Mouse (Mus musculus): ENCODE measurements around the gene Olfr1164. TPM values are rescaled to one million over a fixed set of nuclear protein-coding genes. Genes with fewer than 3 reads are reported as not detected.

Gene Olfr1164
- polyA plus RNA-seq (2017; shearing (Covaris generic)), result not detected

GRCm38 (mm10) chr2:88093866-88094265 is at the start of gene Olfr1164:
Gene Olfr1164 (minus strand): TSS chr2:88093966.

GRCm38 (mm10) chr2:88128172-88128571 is 34.4 kb upstream of the Olfr1164 start, which contains the start of gene Olfr1166:
Gene Olfr1166 (minus strand): TSS chr2:88128272.

GRCm38 (mm10) chr2:88071730-88072129 is 22.0 kb downstream of the Olfr1164 start, which contains the start of gene Olfr1163:
Gene Olfr1163 (minus strand): TSS chr2:88071830.

GRCm38 (mm10) chr2:88051029-88051428 is 42.7 kb downstream of the Olfr1164 start, which contains the start of gene Olfr1162:
Gene Olfr1162 (minus strand): TSS chr2:88051129.

Other genes with a start within 250 kb of the Olfr1164 start
- gene Olfr1150-ps1, start 250.0 kb downstream of the Olfr1164 start, polyA plus RNA-seq (2017; shearing (Covaris generic)), result not detected
- gene Olfr1151, start 238.1 kb downstream of the Olfr1164 start, polyA plus RNA-seq (2017; shearing (Covaris generic)), result 0.11 TPM
- 0.05 TPM for gene Olfr1152, start 227.5 kb downstream of the Olfr1164 start, polyA plus RNA-seq (2017; shearing (Covaris generic))
- not detected for gene Olfr1153, start 199.0 kb downstream of the Olfr1164 start, polyA plus RNA-seq (2017; shearing (Covaris generic))
- not detected for gene Olfr1154, start 188.8 kb downstream of the Olfr1164 start, polyA plus RNA-seq (2017; shearing (Covaris generic))
- not detected for gene Olfr1155, start 148.8 kb downstream of the Olfr1164 start, polyA plus RNA-seq (2017; shearing (Covaris generic))
- 0.12 TPM for gene Olfr1156, start 140.9 kb downstream of the Olfr1164 start, polyA plus RNA-seq (2017; shearing (Covaris generic))
- not detected for gene Olfr1157, start 125.7 kb downstream of the Olfr1164 start, polyA plus RNA-seq (2017; shearing (Covaris generic))
- not detected for gene Olfr74, start 119.3 kb downstream of the Olfr1164 start, polyA plus RNA-seq (2017; shearing (Covaris generic))
- gene Olfr1158, start 103.9 kb downstream of the Olfr1164 start, polyA plus RNA-seq (2017; shearing (Covaris generic)), result not detected
- gene Olfr1160, start 85.7 kb downstream of the Olfr1164 start, polyA plus RNA-seq (2017; shearing (Covaris generic)), result not detected
- gene Olfr1161, start 71.2 kb downstream of the Olfr1164 start, polyA plus RNA-seq (2017; shearing (Covaris generic)), result not detected
- not detected for gene Olfr73, start 56.3 kb downstream of the Olfr1164 start, polyA plus RNA-seq (2017; shearing (Covaris generic))
- not detected for gene Olfr1162, start 42.8 kb downstream of the Olfr1164 start, polyA plus RNA-seq (2017; shearing (Covaris generic))
- gene Olfr1163, start 22.1 kb downstream of the Olfr1164 start, polyA plus RNA-seq (2017; shearing (Covaris generic)), result not detected
- gene Olfr1166, start 34.3 kb upstream of the Olfr1164 start, polyA plus RNA-seq (2017; shearing (Covaris generic)), result not detected
- gene Olfr1167, start 61.2 kb upstream of the Olfr1164 start, polyA plus RNA-seq (2017; shearing (Covaris generic)), result not detected
- not detected for gene Olfr1168, start 87.9 kb upstream of the Olfr1164 start, polyA plus RNA-seq (2017; shearing (Covaris generic))
- gene Olfr1170, start 134.4 kb upstream of the Olfr1164 start, polyA plus RNA-seq (2017; shearing (Covaris generic)), result not detected
- 0.13 TPM for gene Olfr1173, start 185.9 kb upstream of the Olfr1164 start, polyA plus RNA-seq (2017; shearing (Covaris generic))
- not detected for gene Olfr1174-ps, start 221.2 kb upstream of the Olfr1164 start, polyA plus RNA-seq (2017; shearing (Covaris generic))
- 0.06 TPM for gene Olfr1175-ps, start 233.2 kb upstream of the Olfr1164 start, polyA plus RNA-seq (2017; shearing (Covaris generic))
- gene Olfr1176, start 242.8 kb upstream of the Olfr1164 start, polyA plus RNA-seq (2017; shearing (Covaris generic)), result not detected